Mouse (Mus musculus) retina, postnatal 7 days (tissue): Measurements from ENCODE around the gene Rnf222.
"Not testable (repeated sequence)": the region's sequence is repeated elsewhere in the genome, so short reads cannot be mapped to it uniquely, and the experiment has no call there.

Experiments
- DNase-seq: peaks from one replicate; pipeline ENCODE4 v3.0.0-alpha.2; 2012; ENCODE audit warnings: low read depth, low spot score

Gene Rnf222

GRCm38 (mm10) chr11:68908846-68909503 is 20.6 kb downstream of the Rnf222 start:
- no peak for DNase-seq

- DNase-seq, result no peak
Measured at GRCm38 (mm10) chr11:68911531-68912177, 23.3 kb downstream of the Rnf222 start.

- no peak for DNase-seq
Measured at GRCm38 (mm10) chr11:68914566-68914965, 26.2 kb downstream of the Rnf222 start.

GRCm38 (mm10) chr11:68923191-68923590 is 34.8 kb downstream of the Rnf222 start:
- no peak for DNase-seq

- DNase-seq, result no peak
Measured at GRCm38 (mm10) chr11:68924749-68925148, 36.4 kb downstream of the Rnf222 start.

- no peak for DNase-seq
Measured at GRCm38 (mm10) chr11:68926981-68927380, 38.6 kb downstream of the Rnf222 start, which contains the start of gene Odf4. Gene Odf4 (minus strand): TSS chr11:68927081.

- no peak for DNase-seq
Measured at GRCm38 (mm10) chr11:68929947-68930346, 41.6 kb downstream of the Rnf222 start.

GRCm38 (mm10) chr11:68933885-68934507 is 45.6 kb downstream of the Rnf222 start:
- DNase-seq, result no peak

- DNase-seq, result not testable (repeated sequence)
Measured at GRCm38 (mm10) chr11:68936951-68937350, 48.6 kb downstream of the Rnf222 start.

GRCm38 (mm10) chr11:68939451-68940304 is 51.3 kb downstream of the Rnf222 start:
- DNase-seq, result peak; percentile 84

GRCm38 (mm10) chr11:68940516-68940915 is 52.2 kb downstream of the Rnf222 start:
- no peak for DNase-seq

- no peak for DNase-seq
Measured at GRCm38 (mm10) chr11:68942731-68943130, 54.4 kb downstream of the Rnf222 start.

GRCm38 (mm10) chr11:68945245-68945644 is 56.9 kb downstream of the Rnf222 start:
- no peak for DNase-seq
